Mouse (Mus musculus) ovary, adult 18-20 months (tissue): ENCODE data around the gene Eri2.
"Not testable (repeated sequence)": the region's sequence is repeated elsewhere in the genome, so short reads cannot be mapped to it uniquely, and the experiment has no call there.

Experiments used
- DNase-seq: peaks from one replicate; pipeline ENCODE4 v3.0.0; 2022; ENCODE audit warnings: low spot score, mixed read lengths

Gene Eri2

GRCm38 (mm10) chr7:119739798-119740468, 53.9 kb downstream of the Eri2 start:
- DNase-seq: not testable (repeated sequence)

GRCm38 (mm10) chr7:119738877-119739276, 55.0 kb downstream of the Eri2 start:
- no peak for DNase-seq

- not testable (repeated sequence) for DNase-seq
Measured at GRCm38 (mm10) chr7:119731262-119731661, 62.6 kb downstream of the Eri2 start.

- no peak for DNase-seq
Measured at GRCm38 (mm10) chr7:119727621-119728020, 66.2 kb downstream of the Eri2 start.

- DNase-seq: no peak
Measured at GRCm38 (mm10) chr7:119720947-119721310, 72.9 kb downstream of the Eri2 start.

GRCm38 (mm10) chr7:119720253-119720946, 73.5 kb downstream of the Eri2 start, which contains the start of gene Thumpd1:
Thumpd1 (minus strand) TSS chr7:119720798.
- DNase-seq: peak; percentile 80
